8 mouse cellular contexts compared by ENCODE assay signal in the genomic region with DNA sequence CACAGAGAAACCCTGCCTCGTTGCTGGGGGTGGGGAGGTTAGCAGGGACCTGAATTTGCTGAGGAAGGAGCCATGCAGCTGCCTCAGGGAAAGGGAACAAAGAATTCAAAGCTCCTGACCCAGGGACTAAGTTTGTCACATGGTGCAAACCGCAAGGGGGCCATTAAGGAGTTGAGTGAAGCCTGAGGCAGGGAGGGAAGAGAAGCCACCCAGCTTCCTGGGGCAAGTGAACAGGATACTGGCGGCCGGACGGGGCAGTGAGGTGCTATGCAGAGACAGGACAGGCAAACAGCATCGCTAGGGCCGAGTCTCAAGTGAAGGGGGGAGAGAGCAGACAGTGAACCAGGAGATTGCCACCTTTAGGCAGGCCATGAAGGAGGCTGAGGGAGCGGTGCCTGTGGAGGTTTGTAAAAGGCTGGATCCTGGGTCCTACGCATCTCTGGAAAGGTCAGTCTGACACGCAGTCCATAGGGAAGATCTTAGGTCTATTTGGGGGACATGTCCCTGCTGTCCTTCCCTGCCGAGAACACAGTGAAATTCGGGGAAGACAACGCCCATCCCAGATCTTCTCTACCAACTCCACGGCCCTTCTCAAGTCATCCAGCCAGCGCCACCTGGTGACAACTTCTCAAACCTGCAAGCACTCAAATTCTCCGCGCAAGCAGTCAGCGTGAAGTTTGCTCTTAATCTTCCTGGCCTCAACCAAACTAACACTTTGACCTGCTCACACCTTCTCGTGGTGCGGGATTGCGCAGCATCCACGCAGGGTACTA. TPM values are rescaled to one million over a fixed set of nuclear protein-coding genes. Genes with fewer than 3 reads are reported as not detected.
DNase-seq lines count a peak whose midpoint lies in the region; ATAC-seq and TF ChIP-seq lines count a peak whose summit lies in the region.

No protein-coding gene starts in this region.

- H3K27ac ChIP-seq in ES-E14 (ENCODE audit: insufficient read depth, low read depth, low read length, poor library complexity, severe bottlenecking): 0 out of 2 replicates have a peak overlapping the region, but pooled peaks have one; percentile 15
- H3K27ac ChIP-seq in forebrain, embryonic 15.5 days (replicated peaks): no peak overlapping the region
- no peak overlapping the region for H3K27ac ChIP-seq in layer of hippocampus, adult 2 months
- no peak overlapping the region for H3K27ac ChIP-seq in lung, embryonic 15.5 days
- no peak overlapping the region for H3K27ac ChIP-seq in olfactory bulb, adult 2 months (ENCODE audit: insufficient read depth, low read depth, low read length)

- peak; percentile 79 for DNase-seq in ES-E14 (ENCODE audit: low read depth, low spot score)
- DNase-seq in c-Kit-positive CD71-positive TER-119-positive erythroid progenitor cells, embryonic 14.5 days (ENCODE audit: low spot score): peak; percentile 74
- DNase-seq in heart, postnatal 4 days: peak; percentile 86
- DNase-seq in layer of hippocampus, adult 2 months (ENCODE audit: low spot score in 2 of 2): peak; percentile 67 to 74
- peak; percentile 51 to 53 for DNase-seq in thymus, adult 18-20 months

- H3K9me3 ChIP-seq in ES-E14 (ENCODE audit: control insufficient read depth, insufficient read depth, low read depth, low read length): no peaks in the 10 kb centered on the region
- no peaks in the 10 kb centered on the region for H3K9me3 ChIP-seq in forebrain, embryonic 15.5 days
- no peaks in the 10 kb centered on the region for H3K9me3 ChIP-seq in lung, embryonic 15.5 days

- in situ Hi-C loops in ES-E14 (cut with MboI; ENCODE audit: low sequenced_read_pairs in 2 of 2, unreplicated experiment in 2 of 2): loop anchor here in 1 of 2 experiments (10.0 kb wide), 1 partner anchor 120 kb away; no protein-coding TSS in a partner anchor

- H3K4me1 ChIP-seq in ES-E14 (ENCODE audit: control insufficient read depth in 2 of 2, insufficient read depth in 2 of 2, low read length in 2 of 2, poor library complexity in 1 of 2): peaks cover 17 to 36% of the 10 kb centered on the region in 2 experiments
- peaks cover 19% of the 10 kb centered on the region for H3K4me1 ChIP-seq in forebrain, embryonic 15.5 days
- peaks cover 24% of the 10 kb centered on the region for H3K4me1 ChIP-seq in lung, embryonic 15.5 days
- 0 out of 2 replicates have a peak, but pooled peaks cover 2% of the 10 kb centered on the region for H3K4me1 ChIP-seq in olfactory bulb, adult 2 months (ENCODE audit: control insufficient read depth, insufficient read depth, low read length)

- peak overlapping the region; percentile 38 for H3K4me2 ChIP-seq in forebrain, embryonic 15.5 days (replicated peaks)
- H3K4me2 ChIP-seq in lung, embryonic 15.5 days: peak overlapping the region; percentile 46

- H3K27me3 ChIP-seq in forebrain, embryonic 15.5 days: peaks cover 36% of the 10 kb centered on the region
- H3K27me3 ChIP-seq in lung, embryonic 15.5 days: peaks cover 46% of the 10 kb centered on the region

- H3K9ac ChIP-seq in ES-E14 (ENCODE audit: insufficient read depth, low read depth, low read length, poor library complexity, severe bottlenecking): 0 out of 2 replicates have a peak overlapping the region, but pooled peaks have one; percentile 23
- H3K9ac ChIP-seq in forebrain, embryonic 15.5 days (replicated peaks): no peak overlapping the region; the same call in 1 of the 2 replicates
- H3K9ac ChIP-seq in lung, embryonic 15.5 days: no peak overlapping the region

- TF ChIP-seq POLR2A in olfactory bulb, adult 2 months (IDR thresholded peaks at IDR 0.05; ENCODE audit: insufficient read depth, low read depth, low read length): no peak

- WGBS in forebrain, embryonic 15.5 days: 6% methylated on average over 22 of the region's 22 CpGs
- 10% methylated on average over 22 of the region's 22 CpGs for WGBS in lung, embryonic 15.5 days
- 13% methylated on average over 22 of the region's 22 CpGs for WGBS in olfactory bulb, adult 2 months

- H3K4me3 ChIP-seq in ES-E14 (ENCODE audit: insufficient read depth in 1 of 2, low read depth in 1 of 2, low read length in 2 of 2, poor library complexity in 1 of 2, severe bottlenecking in 1 of 2): no peak overlapping the region
- H3K4me3 ChIP-seq in forebrain, embryonic 15.5 days: peak overlapping the region; percentile 19
- no peak overlapping the region for H3K4me3 ChIP-seq in layer of hippocampus, adult 2 months
- H3K4me3 ChIP-seq in lung, embryonic 15.5 days: no peak overlapping the region; the same call in 1 of the 2 replicates
- H3K4me3 ChIP-seq in olfactory bulb, adult 2 months (ENCODE audit: insufficient read depth, low read depth, low read length): no peak overlapping the region

- ATAC-seq in forebrain, embryonic 15.5 days (replicated peaks): peak; percentile 35; the same call in 1 of the 2 replicates
- no peak for ATAC-seq in lung, embryonic 15.5 days (ENCODE audit: borderline replicate concordance, extremely low read depth, low FRiP score, low TSS enrichment)

- TF ChIP-seq CTCF in layer of hippocampus, adult 2 months (conservative IDR thresholded peaks at IDR 0.05): peak; percentile 96
- peak; percentile 86 for TF ChIP-seq CTCF in olfactory bulb, adult 2 months (IDR thresholded peaks at IDR 0.05; ENCODE audit: insufficient read depth, low read depth, low read length)

- H3K36me3 ChIP-seq in ES-E14 (ENCODE audit: control insufficient read depth, insufficient read depth, low read length, poor library complexity, severe bottlenecking): no peaks in the 10 kb centered on the region
- H3K36me3 ChIP-seq in forebrain, embryonic 15.5 days: no peaks in the 10 kb centered on the region
- H3K36me3 ChIP-seq in lung, embryonic 15.5 days: no peaks in the 10 kb centered on the region

TF ChIP-seq in ES-E14, 5 proteins besides CTCF, POLR2A, EP300 and RAD21:
- TF ChIP-seq ZNF384 (IDR thresholded peaks at IDR 0.05; ENCODE audit: low read depth, low read length) (no peak), ZC3H11A (IDR thresholded peaks at IDR 0.05; ENCODE audit: borderline replicate concordance, low read depth, low read length) (0 out of 2 replicates have a peak, but pooled peaks have one; percentile 9)

RNA-seq across cellular contexts. Expression of a gene that starts 1.8 kb away (rescaled TPM):
- total RNA-seq in ES-E14 (2012; rRNA removed): 4.4 and 7.3 TPM in 2 replicates
- polyA plus RNA-seq in forebrain, embryonic 15.5 days (2015; fragmentation: Nextera tagmentation; extraction: Ambion mirVana): 0.84 and 1.3 TPM in 2 replicates
- 1 to 10 TPM; 1.4 to 1.5 TPM for total RNA-seq in heart, postnatal 4 days (2021)
- 1 to 10 TPM; 2.8 to 2.9 TPM for total RNA-seq in layer of hippocampus, adult 2 months (2021)
- 2.7 and 2.8 TPM in 2 replicates for polyA plus RNA-seq in lung, embryonic 15.5 days (2015; fragmentation: Nextera tagmentation; extraction: Ambion mirVana)
- not detected in 2 replicates for polyA plus RNA-seq in olfactory bulb, adult 2 months (2012; ENCODE audit: insufficient read depth, insufficient read length, low replicate concordance, missing spikeins)

RNA-seq across cellular contexts. Expression of a gene that starts 14.5 kb away (rescaled TPM):
- 5.8 and 6.3 TPM in 2 replicates for total RNA-seq in ES-E14 (2012; rRNA removed)
- 71.9 and 75.2 TPM in 2 replicates for polyA plus RNA-seq in forebrain, embryonic 15.5 days (2015; fragmentation: Nextera tagmentation; extraction: Ambion mirVana)
- 1 to 10 TPM; 8.2 to 8.6 TPM for total RNA-seq in heart, postnatal 4 days (2021)
- total RNA-seq in layer of hippocampus, adult 2 months (2021): 1 to 10 TPM; 7.8 to 8.0 TPM
- polyA plus RNA-seq in lung, embryonic 15.5 days (2015; fragmentation: Nextera tagmentation; extraction: Ambion mirVana): 32.5 and 34.1 TPM in 2 replicates
- not detected in 2 replicates for polyA plus RNA-seq in olfactory bulb, adult 2 months (2012; ENCODE audit: insufficient read depth, insufficient read length, low replicate concordance, missing spikeins)
